Mouse (Mus musculus) kidney, postnatal 0 days (tissue): ENCODE data around the gene Hlcs. TPM values are rescaled to one million over a fixed set of nuclear protein-coding genes. Genes with fewer than 3 reads are reported as not detected.

Source experiments
- ATAC-seq: fragments of 200-750 bp; cut with Nextera tagmentation; replicated peaks from 2 replicates; pipeline ENCODE4 v1.8.0; 2017; ENCODE audit warnings: low read depth, moderate number of reproducible peaks, moderate TSS enrichment, moderate library complexity; ENCODE audit not compliant: low FRiP score
- DNase-seq: peaks from one replicate; pipeline ENCODE4 v3.0.0-alpha.2; 2016; ENCODE audit warnings: low spot score
- H3K27ac ChIP-seq: fragments of 300-500 bp; sonication (generic); 2 replicates; pipeline ENCODE4 v1.5.1; 2014; ENCODE audit warnings: mild to moderate bottlenecking
- H3K27me3 ChIP-seq: fragments of 300-500 bp; sonication (generic); 2 replicates; pipeline ENCODE4 v1.6.1; 2014; ENCODE audit warnings: low read length, mixed read lengths; ENCODE audit not compliant: insufficient read depth
- H3K36me3 ChIP-seq: fragments of 300-500 bp; sonication (generic); 2 replicates; pipeline ENCODE4 v1.6.1; 2014; ENCODE audit warnings: low read length, mixed read lengths; ENCODE audit not compliant: insufficient read depth
- H3K4me1 ChIP-seq: fragments of 300-500 bp; sonication (generic); replicated peaks from 2 replicates; pipeline ENCODE4 v1.6.1; 2014; ENCODE audit warnings: antibody characterized with exemption, low read length, mixed read lengths; ENCODE audit not compliant: insufficient read depth
- H3K4me2 ChIP-seq: fragments of 300-500 bp; sonication (generic); 2 replicates; pipeline ENCODE4 v1.6.1; 2014; ENCODE audit warnings: mild to moderate bottlenecking, low read length, moderate library complexity, mixed read lengths
- H3K4me3 ChIP-seq: fragments of 300-500 bp; sonication (generic); replicated peaks from 2 replicates; pipeline ENCODE4 v1.5.1; 2014; ENCODE audit warnings: low read depth, low read length
- H3K9ac ChIP-seq: fragments of 300-500 bp; sonication (generic); 2 replicates; pipeline ENCODE4 v1.6.1; 2014; ENCODE audit warnings: low read depth, low read length
- H3K9me3 ChIP-seq: fragments of 300-500 bp; sonication (generic); replicated peaks from 2 replicates; pipeline ENCODE4 v1.6.1; 2016; ENCODE audit warnings: low read length, inconsistent platforms, mixed read lengths
- CTCF ChIP-seq: IDR thresholded peaks from 2 replicates; pipeline ENCODE4 v1.5.1; 2016; ENCODE audit warnings: antibody characterized with exemption, low read depth, mild to moderate bottlenecking, moderate library complexity
- WGBS: fragments of 180-500 bp; shearing (Covaris S2); extraction: QIAGEN DNeasy Blood & Tissue Kit; methylation state at CpG from one replicate; pipeline ENCODE4 v1.1.7; 2014; 5-methylcytosine and 5-hydroxymethylcytosine counted together
- polyA plus RNA-seq: library from polyadenylated mRNA; unstranded; fragments of >200 nt; fragmentation: Nextera tagmentation; extraction: Ambion mirVana; gene quantifications from 2 replicates; pipeline ENCODE4 v1.2.1, GENCODE M21; 2015

Hlcs gene
- polyA plus RNA-seq, 1 experiment from 2014 or later: 5.0 TPM

GRCm38 (mm10) chr16:94241126-94241525 lies 72.2 kb downstream of the Hlcs start:
- H3K4me1 ChIP-seq: 0 out of 2 replicates have a peak, but pooled peaks cover 3% of the 10 kb centered on the region
- ATAC-seq (no peak), DNase-seq (no peak)
- no peaks in the 10 kb centered on the region for H3K36me3 ChIP-seq
- H3K9ac ChIP-seq: no peak overlapping the region
- H3K27ac ChIP-seq: no peak overlapping the region
- H3K4me3 ChIP-seq: no peak overlapping the region
- TF ChIP-seq CTCF: no peak
- WGBS: 87% methylated on average over 10 of the region's 10 CpGs
- H3K27me3 ChIP-seq: no peaks in the 10 kb centered on the region
- no peaks in the 10 kb centered on the region for H3K9me3 ChIP-seq
- H3K4me2 ChIP-seq: no peak overlapping the region

- ATAC-seq: no peak
- H3K9ac ChIP-seq: no peak overlapping the region
- H3K27ac ChIP-seq: no peak overlapping the region
- 26% methylated on average over 2 of the region's 2 CpGs for WGBS
- H3K4me3 ChIP-seq: no peak overlapping the region
- H3K36me3 ChIP-seq: no peaks in the 10 kb centered on the region
- TF ChIP-seq CTCF: 0 out of 2 replicates have a peak, but pooled peaks have one; percentile 21
- H3K4me1 ChIP-seq: no peaks in the 10 kb centered on the region
- no peak for DNase-seq
- no peaks in the 10 kb centered on the region for H3K27me3 ChIP-seq
- H3K4me2 ChIP-seq: no peak overlapping the region
- H3K9me3 ChIP-seq: no peaks in the 10 kb centered on the region
These were observed 73.2 kb downstream of the Hlcs start for GRCm38 (mm10) chr16:94240190-94240589.

GRCm38 (mm10) chr16:94239567-94239966 lies 73.8 kb downstream of the Hlcs start:
- no peak overlapping the region for H3K27ac ChIP-seq
- H3K9me3 ChIP-seq: no peaks in the 10 kb centered on the region
- no peak for ATAC-seq
- no peaks in the 10 kb centered on the region for H3K36me3 ChIP-seq
- no peak overlapping the region for H3K9ac ChIP-seq
- no peak overlapping the region for H3K4me3 ChIP-seq
- TF ChIP-seq CTCF: no peak
- no peaks in the 10 kb centered on the region for H3K27me3 ChIP-seq
- H3K4me1 ChIP-seq: no peaks in the 10 kb centered on the region
- WGBS: 79% methylated on average over 6 of the region's 6 CpGs
- H3K4me2 ChIP-seq: no peak overlapping the region
- no peak for DNase-seq

- no peak overlapping the region for H3K4me2 ChIP-seq
- ATAC-seq: no peak
- no peaks in the 10 kb centered on the region for H3K4me1 ChIP-seq
- no peak for DNase-seq
- H3K27me3 ChIP-seq: no peaks in the 10 kb centered on the region
- no peak overlapping the region for H3K9ac ChIP-seq
- no peaks in the 10 kb centered on the region for H3K36me3 ChIP-seq
- H3K27ac ChIP-seq: no peak overlapping the region
- no peak for TF ChIP-seq CTCF
- no peak overlapping the region for H3K4me3 ChIP-seq
- no peaks in the 10 kb centered on the region for H3K9me3 ChIP-seq
- 85% methylated on average over 7 of the region's 7 CpGs for WGBS
These were observed 74.2 kb downstream of the Hlcs start for GRCm38 (mm10) chr16:94239146-94239545.

GRCm38 (mm10) chr16:94237130-94237484 lies 76.3 kb downstream of the Hlcs start:
- H3K4me3 ChIP-seq: no peak overlapping the region
- ATAC-seq (no peak), DNase-seq (no peak)
- no peak overlapping the region for H3K9ac ChIP-seq
- H3K36me3 ChIP-seq: no peaks in the 10 kb centered on the region
- H3K27me3 ChIP-seq: no peaks in the 10 kb centered on the region
- no peaks in the 10 kb centered on the region for H3K9me3 ChIP-seq
- no peak overlapping the region for H3K4me2 ChIP-seq
- H3K4me1 ChIP-seq: no peaks in the 10 kb centered on the region
- no peak for TF ChIP-seq CTCF
- no peak overlapping the region for H3K27ac ChIP-seq
- WGBS: 69% methylated on average over 6 of the region's 6 CpGs

- H3K9ac ChIP-seq: no peak overlapping the region
- no peak overlapping the region for H3K4me2 ChIP-seq
- no peaks in the 10 kb centered on the region for H3K4me1 ChIP-seq
- no peak overlapping the region for H3K27ac ChIP-seq
- no peaks in the 10 kb centered on the region for H3K9me3 ChIP-seq
- H3K27me3 ChIP-seq: no peaks in the 10 kb centered on the region
- H3K4me3 ChIP-seq: no peak overlapping the region
- DNase-seq (no peak), ATAC-seq (no peak)
- TF ChIP-seq CTCF: no peak
- 67% methylated on average over 16 of the region's 16 CpGs for WGBS
- H3K36me3 ChIP-seq: no peaks in the 10 kb centered on the region
These were observed 76.9 kb downstream of the Hlcs start for GRCm38 (mm10) chr16:94236226-94237129.

GRCm38 (mm10) chr16:94235718-94236117 lies 77.7 kb downstream of the Hlcs start:
- Histone ChIP-seq H3K9me3 (no peaks in the 10 kb centered on the region), H3K9ac (no peak overlapping the region), H3K4me3 (no peak overlapping the region), H3K27ac (no peak overlapping the region), H3K36me3 (no peaks in the 10 kb centered on the region), H3K4me1 (no peaks in the 10 kb centered on the region), H3K4me2 (no peak overlapping the region), H3K27me3 (no peaks in the 10 kb centered on the region)
- TF ChIP-seq CTCF: no peak
- ATAC-seq: no peak
- DNase-seq: no peak
- 89% methylated on average over 6 of the region's 6 CpGs for WGBS
